Mouse (Mus musculus) CH12.LX (cell line): Measurements from ENCODE around the gene Slc22a2. TPM values are rescaled to one million over a fixed set of nuclear protein-coding genes. Genes with fewer than 3 reads are reported as not detected.
"Not testable (repeated sequence)": the region's sequence is repeated elsewhere in the genome, so short reads cannot be mapped to it uniquely, and the experiment has no call there.

ENCODE experiments used
- DNase-seq: peaks from one replicate; pipeline ENCODE4 v3.0.0-alpha.2; 2013; ENCODE audit errors: extremely low read depth
- H3K27ac ChIP-seq: 2 replicates; pipeline ENCODE4 v1.5.1; 2012; ENCODE audit warnings: low read depth, mild to moderate bottlenecking, control low read depth, moderate library complexity; ENCODE audit not compliant: insufficient read depth
- H3K27me3 ChIP-seq: replicated peaks from 2 replicates; pipeline ENCODE3; 2012; ENCODE audit warnings: inconsistent platforms
- H3K36me3 ChIP-seq, 2 experiments: replicated peaks in 1 of 2; 2 replicates each; pipeline versions ENCODE3 to v1.6.1; 2012; ENCODE audit warnings: inconsistent platforms in 1 of 2, low read length in 1 of 2, mild to moderate bottlenecking in 1 of 2, mixed read lengths in 1 of 2, moderate library complexity in 1 of 2; ENCODE audit not compliant: control insufficient read depth in 1 of 2, insufficient read depth in 1 of 2
- H3K4me1 ChIP-seq, 2 experiments: 2 replicates each; pipeline ENCODE4 v1.6.1; 2012; ENCODE audit warnings: inconsistent platforms in 1 of 2, moderate library complexity in 1 of 2; ENCODE audit not compliant: insufficient read depth in 2 of 2, control insufficient read depth in 1 of 2
- H3K4me2 ChIP-seq: 2 replicates; pipeline ENCODE4 v1.6.1; 2012; ENCODE audit warnings: low read depth, mild to moderate bottlenecking, control low read depth; ENCODE audit not compliant: poor library complexity, insufficient read depth, severe bottlenecking
- H3K4me3 ChIP-seq, 3 experiments: fragments of 150-350 bp in 1 of 3; sonication (generic) in 1 of 3; replicated peaks in 1 of 3; 2 replicates each; pipeline versions ENCODE3 to v1.5.1; 2011 to 2012; ENCODE audit warnings: low read depth in 2 of 3, low read length in 2 of 3, mild to moderate bottlenecking in 2 of 3, moderate library complexity in 2 of 3, control low read depth in 1 of 3, improper control_type of control experiment in 1 of 3, inconsistent platforms in 1 of 3, mixed read lengths in 1 of 3; ENCODE audit not compliant: poor library complexity in 1 of 3
- H3K79me2 ChIP-seq: replicated peaks from 2 replicates; pipeline ENCODE4 v1.6.1; 2012; ENCODE audit warnings: mild to moderate bottlenecking, moderate library complexity; ENCODE audit not compliant: control insufficient read depth, poor library complexity, insufficient read depth, severe bottlenecking; ENCODE audit errors: extremely low read depth
- H3K9ac ChIP-seq: 2 replicates; pipeline ENCODE4 v1.6.1; 2012; ENCODE audit warnings: low read depth, mild to moderate bottlenecking, control low read depth, moderate library complexity; ENCODE audit not compliant: insufficient read depth
- H3K9me3 ChIP-seq: replicated peaks from 2 replicates; pipeline ENCODE3; 2012; ENCODE audit warnings: low read length, inconsistent platforms, mixed read lengths
- CTCF ChIP-seq, 2 experiments: IDR thresholded peaks in 1 of 2; conservative IDR thresholded peaks in 1 of 2; 2 replicates each; pipeline ENCODE4 v1.5.1; 2011 to 2012; ENCODE audit warnings: low read depth in 2 of 2, low read length in 2 of 2, improper control_type of control experiment in 1 of 2, inconsistent platforms in 1 of 2, mild to moderate bottlenecking in 1 of 2, moderate library complexity in 1 of 2
- ELF1 ChIP-seq: IDR thresholded peaks from 2 replicates; pipeline ENCODE4 v1.6.1; 2014; ENCODE audit warnings: low read depth, mild to moderate bottlenecking, inconsistent platforms, low read length, improper control_type of control experiment
- EP300 ChIP-seq: IDR thresholded peaks from 2 replicates; pipeline ENCODE4 v1.6.1; 2011; ENCODE audit warnings: low read length, improper control_type of control experiment
- GABPA ChIP-seq: IDR thresholded peaks from 2 replicates; pipeline ENCODE4 v1.6.1; 2012; ENCODE audit warnings: low read depth, low read length, improper control_type of control experiment, inconsistent platforms; ENCODE audit not compliant: insufficient replicate concordance
- HCFC1 ChIP-seq: IDR thresholded peaks from 2 replicates; pipeline ENCODE4 v1.6.1; 2012; ENCODE audit warnings: low read depth, mild to moderate bottlenecking, inconsistent platforms, low read length, improper control_type of control experiment
- JUND ChIP-seq: conservative IDR thresholded peaks from 2 replicates; pipeline ENCODE4 v1.6.1; 2011; ENCODE audit warnings: low read depth, low read length, improper control_type of control experiment
- MAX ChIP-seq: IDR thresholded peaks from 2 replicates; pipeline ENCODE4 v1.6.1; 2011; ENCODE audit warnings: low read length, improper control_type of control experiment
- MEF2A ChIP-seq: IDR thresholded peaks from 2 replicates; pipeline ENCODE4 v1.6.1; 2014; ENCODE audit warnings: low read depth, mild to moderate bottlenecking, inconsistent platforms, low read length, improper control_type of control experiment, borderline replicate concordance
- MXI1 ChIP-seq: IDR thresholded peaks from 2 replicates; pipeline ENCODE4 v1.6.1; 2011; ENCODE audit warnings: mild to moderate bottlenecking, low read depth, low read length, improper control_type of control experiment
- NELFE ChIP-seq: IDR thresholded peaks from 2 replicates; pipeline ENCODE4 v1.6.1; 2011; ENCODE audit warnings: low read depth, low read length, improper control_type of control experiment
- RAD21 ChIP-seq: IDR thresholded peaks from 2 replicates; pipeline ENCODE4 v1.6.1; 2011; ENCODE audit warnings: low read depth, mild to moderate bottlenecking, low read length, improper control_type of control experiment, moderate library complexity
- SMC3 ChIP-seq: IDR thresholded peaks from 2 replicates; pipeline ENCODE4 v1.6.1; 2011; ENCODE audit warnings: low read depth, low read length, improper control_type of control experiment
- TBP ChIP-seq: conservative IDR thresholded peaks from 2 replicates; pipeline ENCODE4 v1.6.1; 2011; ENCODE audit warnings: low read depth, low read length, improper control_type of control experiment
- USF2 ChIP-seq: conservative IDR thresholded peaks from 2 replicates; pipeline ENCODE4 v1.6.1; 2011; ENCODE audit warnings: low read depth, low read length, improper control_type of control experiment
- ZC3H11A ChIP-seq: IDR thresholded peaks from 2 replicates; pipeline ENCODE4 v1.6.1; 2012; ENCODE audit warnings: low read depth, mild to moderate bottlenecking, inconsistent platforms, low read length, improper control_type of control experiment
- ZMIZ1 ChIP-seq: IDR thresholded peaks from 2 replicates; pipeline ENCODE4 v1.6.1; 2012; ENCODE audit warnings: low read depth, mild to moderate bottlenecking, inconsistent platforms, low read length, improper control_type of control experiment
- dilution Hi-C: fragments of 300-500 bp; cut with MboI; formaldehyde crosslinking; loops from 2 replicates; pipeline ENCODE4 v1.14.3; 2020; ENCODE audit warnings: low sequenced_read_pairs; ENCODE audit not compliant: extremely low pct_unique_long_range_greater_than_20kb, extremely low pct_ligation_motif_present
- in situ Hi-C: fragments of 300-500 bp; cut with MboI; formaldehyde crosslinking; loops from 3 replicates; pipeline ENCODE4 v1.14.3; 2019; ENCODE audit warnings: low sequenced_read_pairs, low pct_ligation_motif_present, low pct_unique_long_range_greater_than_20kb, mixed read lengths
- polyA plus RNA-seq: library from polyadenylated mRNA; unstranded; fragments of >175 nt; gene quantifications from 2 replicates; pipeline ENCODE4 v1.2.1, GENCODE M21; 2012; ENCODE audit warnings: low read depth; ENCODE audit not compliant: insufficient read length
- total RNA-seq, 2 experiments: library from RNA; depleted of rRNA; stranded (reverse); fragments of 300-350 nt in 1 of 2; fragments of >200 nt in 1 of 2; gene quantifications; 2 replicates each; pipeline ENCODE4 v1.2.3; 2012 to 2014

Gene Slc22a2
- total and polyA plus RNA-seq, 3 experiments, result not detected

DNA sequence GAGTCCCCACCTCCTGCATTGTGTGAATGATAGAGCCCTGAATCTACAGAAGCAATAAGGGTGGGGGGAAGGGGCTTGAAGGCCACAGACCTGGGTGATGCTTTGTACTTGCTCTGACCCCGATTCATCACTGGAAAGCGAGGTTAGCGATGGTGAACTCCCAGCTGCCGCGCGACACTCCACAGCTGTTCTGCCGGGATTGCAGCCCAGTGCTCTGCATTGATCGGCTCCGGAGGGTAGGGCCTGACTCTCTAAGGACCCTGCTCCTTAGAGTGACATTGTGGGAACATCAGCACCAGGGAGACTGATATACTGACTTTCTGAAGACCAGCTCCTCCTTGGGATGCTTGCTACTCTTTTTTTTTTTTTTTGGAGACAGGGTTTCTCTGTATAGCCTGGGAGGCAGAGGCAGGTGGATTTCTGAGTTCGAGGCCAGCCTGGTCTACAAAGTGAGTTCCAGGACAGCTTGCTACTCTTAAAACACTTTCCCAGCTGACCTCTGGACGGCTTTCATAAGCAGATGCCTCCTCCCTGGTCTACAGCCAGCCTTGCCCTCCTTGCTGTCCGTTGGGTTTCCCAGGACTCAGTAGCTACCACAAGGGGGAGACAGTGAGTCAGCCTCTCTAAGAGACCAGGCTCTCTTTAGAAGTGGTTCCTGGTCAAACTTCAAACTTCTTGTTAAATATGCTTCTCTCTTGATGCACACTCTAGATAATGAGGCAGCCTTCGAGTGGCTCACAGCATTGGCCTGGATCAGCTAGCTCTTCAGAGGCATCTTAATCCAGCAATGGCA is 49.4 kb upstream of the Slc22a2 start (continued):
- TF ChIP-seq RAD21 (peak; percentile 61), USF2 (no peak), MXI1 (no peak), ZMIZ1 (no peak), HCFC1 (no peak), MAX (no peak), NELFE (no peak), MEF2A (no peak), GABPA (no peak), ZC3H11A (peak; percentile 3; the same call in 1 of the 2 replicates), JUND (no peak), EP300 (no peak), ELF1 (no peak)

DNA sequence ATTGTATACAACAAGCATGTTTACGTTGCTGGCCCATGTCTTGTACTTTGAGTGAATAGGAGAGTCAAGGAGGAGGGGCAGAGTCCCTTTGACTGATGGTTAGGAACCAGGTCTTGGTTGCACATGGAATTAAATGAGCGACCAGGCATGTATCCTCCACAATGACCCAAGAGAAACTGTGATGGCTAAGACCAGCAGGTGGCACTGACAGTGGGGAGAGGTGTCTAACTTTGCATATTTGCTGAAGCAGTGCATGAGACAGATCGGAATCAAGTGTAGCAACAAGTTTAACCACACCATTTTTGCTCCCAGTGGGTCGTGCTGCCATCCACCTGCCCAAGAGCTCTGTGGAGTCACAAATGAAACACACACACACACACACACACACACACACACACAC is 21.7 kb upstream of the Slc22a2 start:
- no peak overlapping the region for H3K4me2 ChIP-seq
- no peaks in the 10 kb centered on the region for H3K79me2 ChIP-seq
- peak; percentile 6 for DNase-seq
- no peak overlapping the region for H3K9ac ChIP-seq
- TF ChIP-seq CTCF (conservative IDR thresholded peaks at IDR 0.05 in 1 of 2, IDR thresholded peaks at IDR 0.05 in 1 of 2; ENCODE audit: low read depth in 2 of 2, low read length in 2 of 2) (peak in 1 of 2 experiments; percentile 50; a peak in 2 of 4 replicates), TBP (no peak), SMC3 (peak; percentile 40), EP300 (no peak), HCFC1 (no peak)
- TF ChIP-seq, all 38 proteins: peak for 2
- peaks cover 2% of the 10 kb centered on the region for H3K9me3 ChIP-seq
- no peaks in the 10 kb centered on the region for H3K36me3 ChIP-seq
- no peaks in the 10 kb centered on the region for H3K27me3 ChIP-seq
- H3K4me3 ChIP-seq, result no peak overlapping the region
- H3K27ac ChIP-seq, result no peak overlapping the region
- in situ Hi-C loops (loop anchor here (25.0 kb wide), 1 partner anchor 100 kb away; no protein-coding TSS in a partner anchor), dilution Hi-C loops (no loop called here)
- peaks cover 0 to 7% of the 10 kb centered on the region in 2 experiments; a peak in 1 of 4 replicates for H3K4me1 ChIP-seq

DNA sequence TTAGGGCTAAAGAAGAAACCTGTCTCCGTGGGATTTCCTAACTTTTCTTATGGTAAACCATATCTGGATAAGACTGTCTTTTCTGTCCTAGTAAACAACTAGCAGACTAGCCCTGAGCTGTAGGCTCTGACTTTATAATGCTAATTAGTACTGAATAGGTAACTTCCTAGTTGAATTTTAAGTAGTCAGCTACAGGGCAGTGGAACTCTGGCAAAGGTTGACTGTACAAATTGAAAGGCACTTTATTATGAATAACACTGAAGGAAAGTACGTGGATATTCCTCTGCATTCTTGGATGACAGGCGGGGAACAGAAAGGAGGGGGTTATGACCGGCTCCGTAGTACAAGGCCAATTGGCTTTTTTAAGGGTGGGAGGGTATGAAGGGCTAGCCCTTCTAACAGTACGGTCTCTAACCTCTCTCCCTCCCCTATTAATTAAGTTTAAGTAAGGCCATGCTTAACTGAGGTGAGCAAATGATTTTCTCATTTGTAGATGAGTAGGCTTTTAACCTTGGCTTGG is 19.4 kb upstream of the Slc22a2 start:
- H3K4me2 ChIP-seq, dilution Hi-C loops, H3K27ac ChIP-seq, H3K36me3 ChIP-seq, H3K27me3 ChIP-seq, H3K4me1 ChIP-seq, H3K9ac ChIP-seq, H3K4me3 ChIP-seq, H3K9me3 ChIP-seq, DNase-seq, H3K79me2 ChIP-seq: not testable (repeated sequence)
- in situ Hi-C loops, result loop anchor here (25.0 kb wide), 1 partner anchor 98 kb away; no protein-coding TSS in a partner anchor
